Mouse (Mus musculus): ENCODE measurements around the gene Rgl2. TPM values are rescaled to one million over a fixed set of nuclear protein-coding genes. Genes with fewer than 3 reads are reported as not detected.
"Not testable (repeated sequence)": the region's sequence is repeated elsewhere in the genome, so short reads cannot be mapped to it uniquely, and the experiment has no call there.

Rgl2 gene
- total RNA-seq (2021), result 10 to 100 TPM; 38.2 to 44.6 TPM

GRCm38 (mm10) chr17:33929371-33930279 is at the start of gene Rgl2:
Gene Rgl2, plus strand, starts transcription at chr17:33929543.
- intact Hi-C loops (cut with DNase I), result no loop called here
- DNase-seq (ENCODE audit: low spot score), result peak; percentile 73

- DNase-seq (ENCODE audit: low spot score); intact Hi-C loops (cut with DNase I): not testable (repeated sequence)
Measured at GRCm38 (mm10) chr17:33884320-33884719, 45.0 kb upstream of the Rgl2 start.

GRCm38 (mm10) chr17:33887802-33888201 is 41.5 kb upstream of the Rgl2 start:
- intact Hi-C loops (cut with DNase I); DNase-seq (ENCODE audit: low spot score): not testable (repeated sequence)

GRCm38 (mm10) chr17:33888230-33888629 is 41.1 kb upstream of the Rgl2 start:
- intact Hi-C loops (cut with DNase I); DNase-seq (ENCODE audit: low spot score): not testable (repeated sequence)

GRCm38 (mm10) chr17:33889941-33890532 is 39.3 kb upstream of the Rgl2 start:
- DNase-seq (ENCODE audit: low spot score); intact Hi-C loops (cut with DNase I): not testable (repeated sequence)

- intact Hi-C loops (cut with DNase I), result no loop called here
- DNase-seq (ENCODE audit: low spot score), result peak; percentile 99
Measured at GRCm38 (mm10) chr17:33890533-33891059, 38.7 kb upstream of the Rgl2 start, which contains the start of gene Kifc1. Gene Kifc1, minus strand, starts transcription at chr17:33890661.

GRCm38 (mm10) chr17:33891357-33891756 is 38.0 kb upstream of the Rgl2 start:
- intact Hi-C loops (cut with DNase I), result no loop called here
- no peak for DNase-seq (ENCODE audit: low spot score)

GRCm38 (mm10) chr17:33891892-33892291 is 37.5 kb upstream of the Rgl2 start:
- intact Hi-C loops (cut with DNase I); DNase-seq (ENCODE audit: low spot score): not testable (repeated sequence)

GRCm38 (mm10) chr17:33892429-33892828 is 36.9 kb upstream of the Rgl2 start:
- DNase-seq (ENCODE audit: low spot score), result no peak
- intact Hi-C loops (cut with DNase I), result no loop called here

GRCm38 (mm10) chr17:33893011-33893410 is 36.3 kb upstream of the Rgl2 start:
- DNase-seq (ENCODE audit: low spot score); intact Hi-C loops (cut with DNase I): not testable (repeated sequence)

GRCm38 (mm10) chr17:33897114-33897794 is 32.1 kb upstream of the Rgl2 start:
- intact Hi-C loops (cut with DNase I), result loop anchor here (2.0 kb wide), 1 partner anchor 24 kb away; no protein-coding TSS in a partner anchor
- no peak for DNase-seq (ENCODE audit: low spot score)

GRCm38 (mm10) chr17:33898193-33898592 is 31.1 kb upstream of the Rgl2 start:
- DNase-seq (ENCODE audit: low spot score); intact Hi-C loops (cut with DNase I): not testable (repeated sequence)

- DNase-seq (ENCODE audit: low spot score), result no peak
- intact Hi-C loops (cut with DNase I), result no loop called here
Measured at GRCm38 (mm10) chr17:33899642-33900041, 29.7 kb upstream of the Rgl2 start.

GRCm38 (mm10) chr17:33900281-33900988 is 28.9 kb upstream of the Rgl2 start:
- intact Hi-C loops (cut with DNase I), result no loop called here
- no peak for DNase-seq (ENCODE audit: low spot score)

- no peak for DNase-seq (ENCODE audit: low spot score)
- intact Hi-C loops (cut with DNase I), result no loop called here
Measured at GRCm38 (mm10) chr17:33900989-33901314, 28.4 kb upstream of the Rgl2 start.

GRCm38 (mm10) chr17:33901653-33902052 is 27.7 kb upstream of the Rgl2 start:
- intact Hi-C loops (cut with DNase I), result no loop called here

GRCm38 (mm10) chr17:33902079-33902478 is 27.3 kb upstream of the Rgl2 start:
- intact Hi-C loops (cut with DNase I), result no loop called here
- DNase-seq (ENCODE audit: low spot score), result no peak

More at GRCm38 (mm10) chr17:33901653-33902052, 27.7 kb upstream of the Rgl2 start:
- no peak for DNase-seq (ENCODE audit: low spot score)

GRCm38 (mm10) chr17:33902491-33902890 is 26.9 kb upstream of the Rgl2 start:
- DNase-seq (ENCODE audit: low spot score), result no peak
- intact Hi-C loops (cut with DNase I), result no loop called here

- intact Hi-C loops (cut with DNase I); DNase-seq (ENCODE audit: low spot score): not testable (repeated sequence)
Measured at GRCm38 (mm10) chr17:33903911-33904651, 25.3 kb upstream of the Rgl2 start.

Data from heart, postnatal 25 days (tissue).